Mouse (Mus musculus) G1E (cell line): ENCODE data around the gene Slc51a.

Source experiments
- CTCF ChIP-seq: IDR thresholded peaks from 2 replicates; pipeline ENCODE4 v1.5.1; 2012; ENCODE audit warnings: low read depth, low read length, inconsistent platforms, mixed read lengths
- GATA2 ChIP-seq: IDR thresholded peaks from 2 replicates; pipeline ENCODE4 v1.6.1; 2012; ENCODE audit warnings: low read depth, low read length, inconsistent platforms, borderline replicate concordance
- TAL1 ChIP-seq: conservative IDR thresholded peaks from 2 replicates; pipeline ENCODE4 v1.6.1; 2012; ENCODE audit warnings: low read depth, low read length, inconsistent platforms, mixed read lengths

DNA sequence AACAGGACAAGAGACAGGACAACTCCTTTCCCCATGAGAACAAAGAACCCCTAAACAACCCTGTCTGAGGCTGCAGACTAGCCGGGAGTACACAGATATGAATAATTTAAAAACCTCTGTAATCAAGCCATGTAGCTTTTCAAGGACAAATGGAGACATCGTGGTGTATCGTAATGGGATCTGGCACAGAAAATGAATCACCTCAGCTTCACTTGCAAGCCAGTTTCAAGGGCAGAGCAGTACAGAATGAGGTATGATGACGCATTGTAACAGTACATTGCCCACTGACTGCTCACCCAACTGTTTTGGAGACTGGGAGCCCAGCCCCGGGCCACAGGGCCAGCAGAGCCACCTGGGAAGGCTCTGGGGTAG lies 36.6 kb upstream of the Slc51a start:
- TF ChIP-seq CTCF: no peak
- no peak for TF ChIP-seq GATA2
- no peak for TF ChIP-seq TAL1
